Mouse (Mus musculus): Measurements from ENCODE around the gene Efemp2. TPM values are rescaled to one million over a fixed set of nuclear protein-coding genes. Genes with fewer than 3 reads are reported as not detected.
A peak's percentile ranks its signal among the peaks of the same experiment; 100 is the strongest.

Efemp2 gene
- polyA plus RNA-seq, 1 experiment: 229 TPM

DNA sequence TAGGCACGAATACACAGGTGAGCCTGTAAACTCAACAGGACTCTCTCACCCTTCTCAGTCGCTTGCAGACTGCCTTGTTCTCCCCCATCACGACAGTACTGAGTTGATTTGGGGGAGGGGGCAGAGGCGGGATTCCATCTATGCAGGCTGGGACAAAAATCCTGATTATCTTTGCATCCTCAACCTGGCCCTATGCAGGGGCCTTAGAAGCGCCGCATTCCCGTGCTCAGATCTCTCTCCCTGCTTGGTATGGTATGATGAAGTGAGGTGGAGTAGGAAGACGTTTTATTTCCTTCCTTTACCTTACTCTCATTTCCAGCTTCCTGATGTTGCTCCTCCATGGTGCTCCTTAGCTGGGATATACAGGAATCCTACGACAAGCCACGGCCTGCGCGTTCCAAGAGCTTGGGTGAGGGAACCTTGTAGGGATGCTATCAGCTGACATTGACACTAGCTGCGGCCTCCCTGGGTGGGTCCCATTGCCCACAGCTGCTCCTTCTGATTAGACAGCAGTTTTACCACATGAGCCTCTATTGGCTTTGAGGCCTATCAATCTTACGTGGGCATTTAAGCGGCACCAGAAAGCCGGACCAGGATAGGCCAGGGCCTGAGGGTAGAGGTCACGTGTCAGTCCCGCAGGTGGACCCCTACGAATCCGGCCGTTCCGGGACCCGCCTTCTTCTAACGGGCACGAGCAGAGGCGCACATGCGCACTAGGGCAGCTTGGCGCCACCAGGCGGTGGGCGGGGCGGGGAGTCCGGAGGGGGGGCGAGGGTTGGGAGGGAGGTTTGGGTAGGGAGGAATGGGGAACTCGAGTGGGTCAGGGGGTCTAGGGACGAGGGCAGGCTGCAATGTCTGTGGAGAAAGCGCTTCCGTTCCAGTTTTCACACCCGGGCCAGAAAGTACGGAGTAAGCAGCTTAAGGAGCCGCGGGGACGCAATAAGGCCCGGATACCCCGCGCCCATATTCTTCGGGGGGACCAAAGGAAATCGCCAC is 36.6 kb downstream of the Efemp2 start, which contains the start of gene Snx32:
Gene Snx32, minus strand, starts transcription at position 508 of the 996 bp plus-strand sequence.
- 2% methylated on average over 47 of the region's 47 CpGs for WGBS
- 0 out of 2 replicates have a peak, but pooled peaks have one; percentile 20 for TF ChIP-seq POLR2A (IDR thresholded peaks at IDR 0.05; ENCODE audit: borderline replicate concordance, control insufficient read depth, low read depth, low read length)
- no peak for TF ChIP-seq CTCF (IDR thresholded peaks at IDR 0.05; ENCODE audit: control insufficient read depth, insufficient read depth, low read length)
- Histone ChIP-seq H3K27ac (ENCODE audit: control insufficient read depth, insufficient read depth, low read depth, low read length, poor library complexity) (peak within 1 kb of the TSS; percentile 83), H3K4me3 (replicated peaks; ENCODE audit: control insufficient read depth, low read depth, low read length) (peak within 1 kb of the TSS; percentile 72), H3K4me1 (ENCODE audit: control insufficient read depth, insufficient read depth, low read length) (no peaks in the 10 kb centered on the region; the same call in 1 of the 2 replicates)

GRCm38 (mm10) chr19:5511074-5511632 is 37.4 kb downstream of the Efemp2 start:
- WGBS: 11% methylated on average over 15 of the region's 15 CpGs
- H3K27ac ChIP-seq (ENCODE audit: control insufficient read depth, insufficient read depth, low read depth, low read length, poor library complexity): peak overlapping the region; percentile 83
- TF ChIP-seq CTCF (IDR thresholded peaks at IDR 0.05; ENCODE audit: control insufficient read depth, insufficient read depth, low read length) (no peak), POLR2A (IDR thresholded peaks at IDR 0.05; ENCODE audit: borderline replicate concordance, control insufficient read depth, low read depth, low read length) (no peak)
- no peaks in the 10 kb centered on the region; the same call in 1 of the 2 replicates for H3K4me1 ChIP-seq (ENCODE audit: control insufficient read depth, insufficient read depth, low read length)
- peak overlapping the region; percentile 72 for H3K4me3 ChIP-seq (replicated peaks; ENCODE audit: control insufficient read depth, low read depth, low read length)

DNA sequence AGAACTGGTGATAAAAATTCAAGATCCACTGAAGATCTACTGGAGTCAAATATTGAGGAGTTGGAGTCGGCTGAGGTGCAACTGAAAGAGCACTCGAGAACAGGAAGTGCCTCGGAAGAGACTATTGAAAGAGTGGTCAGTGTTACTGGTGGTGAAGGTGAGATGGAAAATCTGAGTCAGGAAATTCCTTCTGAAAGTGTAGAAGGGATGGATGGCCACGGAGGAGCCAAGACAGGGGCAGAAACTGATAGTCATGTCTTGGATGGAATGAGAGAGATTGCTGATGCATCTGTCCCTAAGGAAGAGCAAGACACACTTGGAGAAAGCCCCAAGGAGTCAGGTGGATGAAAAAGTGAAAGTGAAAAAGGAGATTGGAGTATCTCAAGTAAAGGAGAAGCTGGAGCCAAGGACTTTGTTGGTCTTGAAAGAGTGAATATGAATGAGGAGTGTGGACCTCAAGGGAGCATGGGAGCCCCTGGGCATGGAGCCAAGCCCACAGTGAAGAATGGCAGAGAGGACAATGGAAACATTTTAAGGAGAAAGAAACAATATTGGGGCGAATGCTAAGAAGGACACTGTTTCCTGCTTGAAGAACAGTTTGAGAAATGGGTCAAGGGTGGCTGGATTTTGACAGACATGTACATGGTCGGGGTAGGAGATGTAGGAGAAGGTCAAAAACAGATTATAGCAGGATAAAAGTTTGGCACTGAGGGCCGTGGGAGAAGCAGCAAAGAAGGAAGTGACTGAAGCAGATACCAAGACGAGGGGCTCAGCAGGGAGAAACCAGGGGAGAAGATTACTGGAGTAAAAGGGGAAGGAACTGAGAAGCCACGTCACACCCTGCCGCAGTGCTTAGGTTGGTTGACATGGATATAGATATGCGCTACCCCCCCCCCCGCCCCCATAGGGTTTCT is 38.6 kb downstream of the Efemp2 start:
- H3K27ac ChIP-seq (ENCODE audit: control insufficient read depth, insufficient read depth, low read depth, low read length, poor library complexity): peak overlapping the region; percentile 83
- H3K4me1 ChIP-seq (ENCODE audit: control insufficient read depth, insufficient read depth, low read length): no peaks in the 10 kb centered on the region; the same call in 1 of the 2 replicates
- TF ChIP-seq CTCF (IDR thresholded peaks at IDR 0.05; ENCODE audit: control insufficient read depth, insufficient read depth, low read length): no peak
- WGBS: 2% methylated on average over 12 of the region's 12 CpGs
- peak overlapping the region; percentile 66 for H3K4me3 ChIP-seq (replicated peaks; ENCODE audit: control insufficient read depth, low read depth, low read length)

GRCm38 (mm10) chr19:5513005-5513349 is 39.2 kb downstream of the Efemp2 start:
- Histone ChIP-seq H3K4me1 (ENCODE audit: control insufficient read depth, insufficient read depth, low read length) (no peaks in the 10 kb centered on the region; the same call in 1 of the 2 replicates), H3K27ac (ENCODE audit: control insufficient read depth, insufficient read depth, low read depth, low read length, poor library complexity) (peak overlapping the region; percentile 83), H3K4me3 (replicated peaks; ENCODE audit: control insufficient read depth, low read depth, low read length) (peak overlapping the region; percentile 11)
- no peak for TF ChIP-seq POLR2A (IDR thresholded peaks at IDR 0.05; ENCODE audit: borderline replicate concordance, control insufficient read depth, low read depth, low read length)
- no peak for TF ChIP-seq CTCF (IDR thresholded peaks at IDR 0.05; ENCODE audit: control insufficient read depth, insufficient read depth, low read length)
- 34% methylated on average over 3 of the region's 3 CpGs for WGBS

DNA sequence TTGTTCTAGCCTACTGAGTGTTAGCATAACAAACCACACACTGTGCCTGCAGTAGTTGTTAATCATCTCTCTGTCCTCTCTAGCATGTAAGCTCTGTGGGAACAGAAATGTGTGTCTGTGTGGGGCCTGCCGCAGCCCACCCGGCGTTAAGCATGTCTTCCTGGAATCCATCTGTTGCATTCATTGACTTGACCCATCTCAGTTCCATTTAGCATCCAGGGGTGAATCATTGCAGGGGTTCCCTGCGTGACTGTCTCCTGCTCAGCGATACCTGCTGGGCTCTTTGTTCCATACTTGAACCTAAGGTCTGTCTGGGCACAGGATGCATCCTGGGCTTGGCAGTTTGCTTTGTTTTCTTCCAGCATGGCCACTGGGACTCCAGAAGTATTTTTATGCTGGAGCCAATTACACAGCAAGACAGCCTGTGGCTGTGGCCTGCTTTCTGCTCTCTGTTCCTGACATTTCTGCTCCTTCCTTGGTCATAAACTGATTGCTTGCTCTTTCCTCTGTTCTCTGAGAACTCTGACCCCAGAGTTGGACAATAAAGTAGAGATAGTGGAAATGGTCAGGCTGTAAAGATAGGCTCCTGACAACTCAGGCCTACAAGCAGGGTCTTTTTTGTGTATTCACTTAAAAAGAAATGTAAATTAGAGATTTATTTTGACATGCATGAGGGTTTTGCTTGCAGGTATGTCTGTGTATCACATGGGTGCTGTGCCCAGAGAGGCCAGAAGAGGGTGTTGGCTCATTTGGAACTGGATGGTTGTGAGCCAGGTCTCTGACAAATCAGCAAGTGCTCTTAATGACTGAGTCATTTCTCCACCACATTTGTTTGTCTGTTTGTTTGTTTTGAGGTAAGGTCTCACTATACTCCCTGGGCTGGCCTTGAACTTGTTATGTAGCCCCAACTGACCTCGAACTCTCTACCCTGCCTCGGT is 42.4 kb downstream of the Efemp2 start:
- Histone ChIP-seq H3K27ac (ENCODE audit: control insufficient read depth, insufficient read depth, low read depth, low read length, poor library complexity) (no peak overlapping the region), H3K4me3 (replicated peaks; ENCODE audit: control insufficient read depth, low read depth, low read length) (no peak overlapping the region), H3K4me1 (ENCODE audit: control insufficient read depth, insufficient read depth, low read length) (no peaks in the 10 kb centered on the region; the same call in 1 of the 2 replicates)
- TF ChIP-seq CTCF (IDR thresholded peaks at IDR 0.05; ENCODE audit: control insufficient read depth, insufficient read depth, low read length) (no peak), POLR2A (IDR thresholded peaks at IDR 0.05; ENCODE audit: borderline replicate concordance, control insufficient read depth, low read depth, low read length) (no peak)
- 87% methylated on average over 7 of the region's 7 CpGs for WGBS

DNA sequence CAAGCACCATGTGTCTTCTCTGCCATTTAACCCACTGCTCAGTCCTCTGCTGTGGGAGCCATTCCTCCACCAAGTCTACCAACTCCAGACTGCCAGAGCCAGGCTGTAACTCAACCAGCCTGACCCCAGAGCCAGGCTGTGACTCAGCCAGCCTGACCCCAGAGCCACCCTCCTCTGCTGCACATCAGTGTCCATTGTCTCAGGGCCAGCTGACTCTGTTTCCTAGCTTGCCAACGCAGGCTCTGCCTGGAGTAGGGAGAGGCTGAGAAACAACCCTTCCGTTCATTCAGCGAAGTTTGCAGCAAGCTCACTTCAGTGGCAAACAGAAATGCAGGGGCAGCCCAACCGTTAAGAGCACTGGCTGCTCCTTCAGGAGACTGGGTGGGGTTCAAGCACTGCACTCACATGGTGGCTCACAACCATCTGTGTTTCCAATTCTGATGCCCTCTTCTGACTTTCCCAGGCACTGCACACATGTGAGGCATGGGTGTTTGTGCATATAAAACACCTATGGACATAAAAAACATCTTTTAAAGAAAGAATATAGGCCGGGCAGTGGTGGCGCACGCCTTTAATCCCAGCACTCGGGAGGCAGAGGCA is 43.3 kb downstream of the Efemp2 start:
- no peaks in the 10 kb centered on the region; the same call in 1 of the 2 replicates for H3K4me1 ChIP-seq (ENCODE audit: control insufficient read depth, insufficient read depth, low read length)

GRCm38 (mm10) chr19:5518721-5519120 is 45.0 kb downstream of the Efemp2 start:
- no peak for TF ChIP-seq CTCF (IDR thresholded peaks at IDR 0.05; ENCODE audit: control insufficient read depth, insufficient read depth, low read length)
- no peaks in the 10 kb centered on the region for H3K4me1 ChIP-seq (ENCODE audit: control insufficient read depth, insufficient read depth, low read length)
- WGBS: 78% methylated on average over 3 of the region's 3 CpGs
- no peak overlapping the region for H3K27ac ChIP-seq (ENCODE audit: control insufficient read depth, insufficient read depth, low read depth, low read length, poor library complexity)
- H3K4me3 ChIP-seq (replicated peaks; ENCODE audit: control insufficient read depth, low read depth, low read length): no peak overlapping the region

More for the DNA sequence above, 43.3 kb downstream of the Efemp2 start:
- Histone ChIP-seq H3K4me3 (replicated peaks; ENCODE audit: control insufficient read depth, low read depth, low read length) (no peak overlapping the region), H3K27ac (ENCODE audit: control insufficient read depth, insufficient read depth, low read depth, low read length, poor library complexity) (no peak overlapping the region)
- 79% methylated on average over 8 of the region's 8 CpGs for WGBS
- TF ChIP-seq CTCF (IDR thresholded peaks at IDR 0.05; ENCODE audit: control insufficient read depth, insufficient read depth, low read length) (no peak), POLR2A (IDR thresholded peaks at IDR 0.05; ENCODE audit: borderline replicate concordance, control insufficient read depth, low read depth, low read length) (no peak)
